Mouse (Mus musculus) kidney, postnatal 4 days (tissue): ENCODE results near the gene Spata18.

Source experiments
- DNase-seq, 2 experiments: peaks; one replicate each; pipeline ENCODE4 v3.0.0; 2021; ENCODE audit warnings: mixed read lengths in 2 of 2

Spata18 gene

GRCm38 (mm10) chr5:73721682-73722282 is 70.6 kb downstream of the Spata18 start:
- DNase-seq = peak; percentile 21 to 51

- no peak for DNase-seq
These were observed 74.8 kb downstream of the Spata18 start for GRCm38 (mm10) chr5:73725981-73726380.

GRCm38 (mm10) chr5:73728651-73729050 is 77.5 kb downstream of the Spata18 start:
- DNase-seq = no peak
